Mouse (Mus musculus): Measurements from ENCODE around the gene Trim52. TPM values are rescaled to one million over a fixed set of nuclear protein-coding genes. Genes with fewer than 3 reads are reported as not detected.

Gene Trim52
- polyA plus RNA-seq (2014; fragmentation: Nextera tagmentation; extraction: Ambion mirVana), result not detected in 2 replicates

GRCm38 (mm10) chr14:106105980-106106379 lies at the start of gene Trim52:
Trim52 (plus strand) TSS chr14:106106198.
- no peak within 1 kb of the TSS for H3K27ac ChIP-seq (replicated peaks; ENCODE audit: low read depth, low read length)
- no peak within 1 kb of the TSS for H3K4me2 ChIP-seq (ENCODE audit: low read length)
- 0 out of 2 replicates have a peak, but pooled peaks cover 3% of the 10 kb centered on the region for H3K9me3 ChIP-seq (ENCODE audit: control insufficient read depth, low read length)
- H3K9ac ChIP-seq (replicated peaks; ENCODE audit: low read length), result no peak within 1 kb of the TSS
- H3K4me1 ChIP-seq (ENCODE audit: control insufficient read depth, insufficient read depth, low read length), result no peaks in the 10 kb centered on the region
- no peaks in the 10 kb centered on the region for H3K27me3 ChIP-seq (ENCODE audit: control insufficient read depth, insufficient read depth, low read length)
- WGBS, result 95% methylated on average over 21 of the region's 21 CpGs
- ATAC-seq (ENCODE audit: low FRiP score, low TSS enrichment), result peak; percentile 28; the same call in 1 of the 2 replicates
- H3K4me3 ChIP-seq (replicated peaks; ENCODE audit: low read depth, low read length), result no peak within 1 kb of the TSS
- no peak for DNase-seq
- H3K36me3 ChIP-seq (ENCODE audit: control insufficient read depth, insufficient read depth, low read length), result no peaks in the 10 kb centered on the region

GRCm38 (mm10) chr14:106072608-106073007 lies 33.4 kb upstream of the Trim52 start:
- Histone ChIP-seq H3K4me3 (replicated peaks; ENCODE audit: low read depth, low read length) (no peak overlapping the region), H3K36me3 (ENCODE audit: control insufficient read depth, insufficient read depth, low read length) (no peaks in the 10 kb centered on the region), H3K27me3 (ENCODE audit: control insufficient read depth, insufficient read depth, low read length) (no peaks in the 10 kb centered on the region), H3K9ac (replicated peaks; ENCODE audit: low read length) (no peak overlapping the region), H3K4me2 (ENCODE audit: low read length) (no peak overlapping the region), H3K9me3 (ENCODE audit: control insufficient read depth, low read length) (no peaks in the 10 kb centered on the region), H3K4me1 (ENCODE audit: control insufficient read depth, insufficient read depth, low read length) (no peaks in the 10 kb centered on the region), H3K27ac (replicated peaks; ENCODE audit: low read depth, low read length) (no peak overlapping the region)
- ATAC-seq (ENCODE audit: low FRiP score, low TSS enrichment) (no peak), DNase-seq (no peak)
- whole genome bisulfite sequencing, result 83% methylated on average over 1 of the region's 1 CpGs

- no peak for ATAC-seq (ENCODE audit: low FRiP score, low TSS enrichment)
- no peaks in the 10 kb centered on the region for H3K4me1 ChIP-seq (ENCODE audit: control insufficient read depth, insufficient read depth, low read length)
- H3K27ac ChIP-seq (replicated peaks; ENCODE audit: low read depth, low read length), result no peak overlapping the region
- peak; percentile 31 for DNase-seq
- 65% methylated on average over 3 of the region's 3 CpGs for WGBS
- no peak overlapping the region for H3K9ac ChIP-seq (replicated peaks; ENCODE audit: low read length)
- no peak overlapping the region for H3K4me3 ChIP-seq (replicated peaks; ENCODE audit: low read depth, low read length)
- H3K9me3 ChIP-seq (ENCODE audit: control insufficient read depth, low read length), result no peaks in the 10 kb centered on the region
- no peaks in the 10 kb centered on the region for H3K27me3 ChIP-seq (ENCODE audit: control insufficient read depth, insufficient read depth, low read length)
- no peak overlapping the region for H3K4me2 ChIP-seq (ENCODE audit: low read length)
- no peaks in the 10 kb centered on the region for H3K36me3 ChIP-seq (ENCODE audit: control insufficient read depth, insufficient read depth, low read length)
These were observed 30.6 kb upstream of the Trim52 start for GRCm38 (mm10) chr14:106075181-106076064.

DNA sequence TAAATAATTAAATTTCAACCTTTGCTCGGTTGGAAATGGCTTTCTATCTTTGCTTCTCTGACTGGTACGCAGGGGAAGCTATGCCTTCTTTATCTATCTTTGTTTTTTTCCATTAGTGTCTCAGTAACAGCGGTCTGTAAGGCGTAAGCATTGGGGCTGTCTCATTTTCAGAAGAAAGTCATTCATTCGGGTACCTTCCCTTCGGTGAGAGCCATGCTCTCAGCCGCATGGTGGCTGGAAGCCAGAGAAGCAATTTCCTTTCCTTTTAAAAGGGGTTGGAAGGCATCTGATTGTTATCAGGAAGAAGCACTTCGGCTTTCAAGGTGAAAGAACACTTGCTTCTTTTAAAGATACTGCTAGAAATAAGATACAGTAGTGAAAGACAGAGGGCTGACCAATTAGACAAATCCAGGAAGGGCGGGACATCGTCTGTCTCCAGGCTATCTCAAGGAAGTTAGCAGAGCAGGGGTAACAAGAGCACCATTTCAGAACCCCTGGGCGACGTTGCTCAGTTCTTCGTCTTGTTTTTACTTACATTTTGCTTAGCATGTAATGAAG lies 17.4 kb upstream of the Trim52 start:
- no peaks in the 10 kb centered on the region for H3K9me3 ChIP-seq (ENCODE audit: control insufficient read depth, low read length)
- no peak overlapping the region for H3K4me3 ChIP-seq (replicated peaks; ENCODE audit: low read depth, low read length)
- ATAC-seq (ENCODE audit: low FRiP score, low TSS enrichment) (no peak), DNase-seq (no peak)
- no peak overlapping the region for H3K9ac ChIP-seq (replicated peaks; ENCODE audit: low read length)
- H3K4me1 ChIP-seq (ENCODE audit: control insufficient read depth, insufficient read depth, low read length), result no peaks in the 10 kb centered on the region
- H3K4me2 ChIP-seq (ENCODE audit: low read length), result no peak overlapping the region
- no peaks in the 10 kb centered on the region for H3K27me3 ChIP-seq (ENCODE audit: control insufficient read depth, insufficient read depth, low read length)
- 86% methylated on average over 13 of the region's 13 CpGs for WGBS
- no peak overlapping the region for H3K27ac ChIP-seq (replicated peaks; ENCODE audit: low read depth, low read length)
- no peaks in the 10 kb centered on the region for H3K36me3 ChIP-seq (ENCODE audit: control insufficient read depth, insufficient read depth, low read length)

DNA sequence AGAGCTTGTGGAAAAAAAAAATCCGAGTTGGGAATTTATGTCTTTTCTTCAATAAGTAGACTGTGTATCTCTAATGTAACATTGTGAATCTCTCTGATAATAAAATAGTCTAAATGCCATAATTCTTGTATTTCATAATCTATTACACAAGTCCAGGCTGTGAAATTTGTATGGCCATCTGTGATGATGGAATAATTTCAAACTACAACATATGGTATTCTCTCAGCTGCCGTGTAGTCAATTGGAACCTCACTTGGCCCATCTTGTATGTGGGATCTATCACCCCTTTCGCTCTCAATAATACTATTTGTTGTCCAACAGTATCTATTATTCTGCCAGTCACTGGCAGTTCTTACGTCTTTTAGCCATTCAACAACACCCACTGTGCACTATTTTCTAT lies 9.2 kb upstream of the Trim52 start:
- WGBS, result 91% methylated on average over 4 of the region's 4 CpGs
- Histone ChIP-seq H3K9me3 (ENCODE audit: control insufficient read depth, low read length) (no peaks in the 10 kb centered on the region), H3K4me1 (ENCODE audit: control insufficient read depth, insufficient read depth, low read length) (no peaks in the 10 kb centered on the region), H3K4me2 (ENCODE audit: low read length) (no peak overlapping the region), H3K27me3 (ENCODE audit: control insufficient read depth, insufficient read depth, low read length) (no peaks in the 10 kb centered on the region), H3K36me3 (ENCODE audit: control insufficient read depth, insufficient read depth, low read length) (no peaks in the 10 kb centered on the region), H3K4me3 (replicated peaks; ENCODE audit: low read depth, low read length) (no peak overlapping the region), H3K9ac (replicated peaks; ENCODE audit: low read length) (no peak overlapping the region), H3K27ac (replicated peaks; ENCODE audit: low read depth, low read length) (no peak overlapping the region)
- ATAC-seq (ENCODE audit: low FRiP score, low TSS enrichment) (no peak), DNase-seq (no peak)

DNA sequence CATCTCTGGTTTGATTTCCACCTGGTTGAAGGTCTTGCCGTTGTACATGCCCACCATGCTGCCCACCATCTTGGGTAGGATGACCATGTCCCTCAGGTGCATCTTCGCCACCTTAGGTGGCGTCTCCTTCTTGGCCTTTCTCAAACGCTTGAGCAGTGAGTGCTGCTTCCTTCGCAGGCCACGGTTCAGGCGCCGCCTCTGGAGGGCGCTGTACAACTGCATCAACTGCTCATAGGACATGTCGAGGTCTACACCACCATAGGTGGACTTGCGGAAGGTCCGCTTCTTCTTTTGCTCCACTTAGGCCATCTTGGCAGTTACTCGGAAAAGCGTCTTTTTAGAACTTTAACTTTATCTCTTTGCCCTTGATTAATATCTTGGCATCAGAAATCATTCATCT lies 5.1 kb upstream of the Trim52 start:
- no peak overlapping the region for H3K9ac ChIP-seq (replicated peaks; ENCODE audit: low read length)
- ATAC-seq (ENCODE audit: low FRiP score, low TSS enrichment) (no peak), DNase-seq (no peak)
- no peak overlapping the region for H3K27ac ChIP-seq (replicated peaks; ENCODE audit: low read depth, low read length)
- no peaks in the 10 kb centered on the region for H3K9me3 ChIP-seq (ENCODE audit: control insufficient read depth, low read length)
- no peaks in the 10 kb centered on the region for H3K36me3 ChIP-seq (ENCODE audit: control insufficient read depth, insufficient read depth, low read length)
- H3K4me2 ChIP-seq (ENCODE audit: low read length), result no peak overlapping the region
- no peaks in the 10 kb centered on the region for H3K27me3 ChIP-seq (ENCODE audit: control insufficient read depth, insufficient read depth, low read length)
- 93% methylated on average over 14 of the region's 14 CpGs for WGBS
- no peaks in the 10 kb centered on the region for H3K4me1 ChIP-seq (ENCODE audit: control insufficient read depth, insufficient read depth, low read length)
- no peak overlapping the region for H3K4me3 ChIP-seq (replicated peaks; ENCODE audit: low read depth, low read length)

DNA sequence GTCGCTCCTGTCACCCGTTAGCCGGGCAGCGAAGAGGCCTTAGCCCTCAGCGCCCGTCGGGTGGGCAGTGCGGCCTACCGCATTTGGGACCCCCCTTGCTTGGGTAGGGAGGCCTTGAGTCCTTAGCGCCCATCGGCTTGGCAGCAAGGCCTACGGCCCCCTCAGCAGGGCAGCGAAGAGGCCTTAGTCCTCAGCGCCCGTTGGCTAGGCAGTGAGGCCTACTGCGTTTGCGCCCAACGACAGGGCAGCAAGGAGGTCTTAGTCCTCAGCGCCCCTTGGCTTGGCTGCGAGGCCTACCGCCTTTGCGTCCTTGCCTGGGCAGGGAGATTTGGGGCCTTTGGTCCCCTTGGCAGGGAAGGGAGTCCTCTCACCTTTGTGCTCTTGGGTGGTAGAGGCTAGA lies 427 bp downstream of the Trim52 start:
- ATAC-seq (ENCODE audit: low FRiP score, low TSS enrichment), result 0 out of 2 replicates have a peak, but pooled peaks have one; percentile 25
- WGBS, result 96% methylated on average over 22 of the region's 22 CpGs
- H3K4me3 ChIP-seq (replicated peaks; ENCODE audit: low read depth, low read length), result no peak overlapping the region

DNA sequence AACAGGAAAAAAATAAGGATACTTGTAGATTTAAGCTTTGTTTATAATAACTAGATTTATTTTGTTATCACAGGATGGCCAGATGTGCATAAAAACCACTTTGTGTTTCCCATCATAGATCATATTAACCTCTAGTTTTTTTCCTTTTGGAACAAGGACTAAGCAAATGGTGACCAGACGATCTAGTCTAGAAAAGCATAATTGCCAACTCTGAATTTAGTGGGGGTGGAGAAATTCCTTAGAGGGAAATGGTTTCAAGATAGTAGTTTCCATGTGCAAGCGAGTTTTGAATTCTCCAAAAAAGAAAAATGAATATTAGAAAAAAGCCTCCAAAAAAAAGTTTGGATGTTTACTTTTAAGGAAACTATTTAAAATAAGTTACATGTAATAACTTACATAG lies 13.4 kb downstream of the Trim52 start:
- Histone ChIP-seq H3K4me2 (ENCODE audit: low read length) (no peak overlapping the region), H3K36me3 (ENCODE audit: control insufficient read depth, insufficient read depth, low read length) (no peaks in the 10 kb centered on the region), H3K9me3 (ENCODE audit: control insufficient read depth, low read length) (no peaks in the 10 kb centered on the region), H3K4me3 (replicated peaks; ENCODE audit: low read depth, low read length) (no peak overlapping the region), H3K27me3 (ENCODE audit: control insufficient read depth, insufficient read depth, low read length) (no peaks in the 10 kb centered on the region), H3K27ac (replicated peaks; ENCODE audit: low read depth, low read length) (no peak overlapping the region), H3K9ac (replicated peaks; ENCODE audit: low read length) (no peak overlapping the region), H3K4me1 (ENCODE audit: control insufficient read depth, insufficient read depth, low read length) (no peaks in the 10 kb centered on the region)
- no peak for DNase-seq
- WGBS, result 81% methylated on average over 2 of the region's 2 CpGs
- ATAC-seq (ENCODE audit: low FRiP score, low TSS enrichment), result no peak

More for the DNA sequence above, 427 bp downstream of the Trim52 start:
- H3K27ac ChIP-seq (replicated peaks; ENCODE audit: low read depth, low read length), result no peak overlapping the region
- H3K9me3 ChIP-seq (ENCODE audit: control insufficient read depth, low read length), result 0 out of 2 replicates have a peak, but pooled peaks cover 3% of the 10 kb centered on the region
- H3K4me2 ChIP-seq (ENCODE audit: low read length), result no peak overlapping the region
- H3K4me1 ChIP-seq (ENCODE audit: control insufficient read depth, insufficient read depth, low read length), result no peaks in the 10 kb centered on the region
- H3K9ac ChIP-seq (replicated peaks; ENCODE audit: low read length), result no peak overlapping the region
- DNase-seq, result no peak
- H3K36me3 ChIP-seq (ENCODE audit: control insufficient read depth, insufficient read depth, low read length), result no peaks in the 10 kb centered on the region
- no peaks in the 10 kb centered on the region for H3K27me3 ChIP-seq (ENCODE audit: control insufficient read depth, insufficient read depth, low read length)

DNA sequence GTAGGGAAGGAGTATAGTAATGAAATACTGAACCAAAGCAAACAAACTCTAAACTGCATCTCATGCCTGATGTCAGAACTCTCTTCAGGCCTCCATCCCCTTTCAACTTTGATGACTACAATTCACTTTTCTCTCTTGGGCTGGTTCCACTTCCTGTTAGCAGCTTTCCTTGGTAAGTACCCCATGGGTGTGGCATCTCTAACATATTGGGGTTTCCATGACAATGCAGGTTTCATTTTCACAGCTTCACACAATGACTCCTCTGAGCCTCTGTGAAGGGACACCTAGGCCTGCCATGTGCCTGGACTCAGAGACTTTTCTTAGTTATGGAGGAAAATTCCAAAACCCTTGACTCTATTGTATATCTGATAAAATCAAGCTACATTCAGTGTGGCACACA lies 30.3 kb downstream of the Trim52 start:
- H3K9ac ChIP-seq (replicated peaks; ENCODE audit: low read length), result no peak overlapping the region
- no peaks in the 10 kb centered on the region for H3K36me3 ChIP-seq (ENCODE audit: control insufficient read depth, insufficient read depth, low read length)
- H3K27me3 ChIP-seq (ENCODE audit: control insufficient read depth, insufficient read depth, low read length), result no peaks in the 10 kb centered on the region
- no peak overlapping the region for H3K4me3 ChIP-seq (replicated peaks; ENCODE audit: low read depth, low read length)
- ATAC-seq (ENCODE audit: low FRiP score, low TSS enrichment) (no peak), DNase-seq (no peak)
- no peak overlapping the region for H3K4me2 ChIP-seq (ENCODE audit: low read length)
- H3K4me1 ChIP-seq (ENCODE audit: control insufficient read depth, insufficient read depth, low read length), result no peaks in the 10 kb centered on the region
- no peak overlapping the region for H3K27ac ChIP-seq (replicated peaks; ENCODE audit: low read depth, low read length)
- 0 out of 2 replicates have a peak, but pooled peaks cover 4% of the 10 kb centered on the region for H3K9me3 ChIP-seq (ENCODE audit: control insufficient read depth, low read length)
